Mouse (Mus musculus) E14TG2a.4 (cell line): ENCODE measurements around the gene Fam104a.

ENCODE experiments used
- CTCF ChIP-seq: conservative IDR thresholded peaks from 2 replicates; pipeline ENCODE4 v1.5.1; 2014; ENCODE audit warnings: low read length
- NANOG ChIP-seq: IDR thresholded peaks from 2 replicates; pipeline ENCODE4 v1.6.1; 2014; ENCODE audit warnings: borderline replicate concordance, low read length, mixed read lengths
- POU5F1 ChIP-seq: IDR thresholded peaks from 2 replicates; pipeline ENCODE4 v1.6.1; 2014; ENCODE audit warnings: low read length, borderline replicate concordance

- TF ChIP-seq CTCF (no peak), NANOG (no peak), POU5F1 (no peak)
Observed at GRCm38 (mm10) chr11:113682897-113683626, 893 bp downstream of the Fam104a start.
